Mouse (Mus musculus) myocyte (in vitro differentiated cells): ENCODE data around the gene Safb. TPM values are rescaled to one million over a fixed set of nuclear protein-coding genes. Genes with fewer than 3 reads are reported as not detected.

Experiments used
- H3K27me3 ChIP-seq: one replicate; pipeline ENCODE4 v1.6.1; 2011; ENCODE audit not compliant: control insufficient read depth, insufficient read depth, insufficient read length
- H3K36me3 ChIP-seq: one replicate; pipeline ENCODE4 v1.6.1; 2011; ENCODE audit not compliant: control insufficient read depth, insufficient read depth
- H3K4me2 ChIP-seq: one replicate; pipeline ENCODE4 v1.6.1; 2011; ENCODE audit warnings: low read depth, control low read depth
- H3K4me3 ChIP-seq: one replicate; pipeline ENCODE4 v1.5.1; 2011; ENCODE audit warnings: mild to moderate bottlenecking, control low read depth, moderate library complexity
- H3K79me2 ChIP-seq: one replicate; pipeline ENCODE4 v1.6.1; 2011; ENCODE audit not compliant: control insufficient read depth, insufficient read depth
- H3ac ChIP-seq: one replicate; pipeline ENCODE4 v1.6.1; 2011; ENCODE audit not compliant: control insufficient read depth, insufficient read length
- CEBPB ChIP-seq: IDR thresholded peaks from 2 replicates; pipeline ENCODE4 v1.6.1; 2011; ENCODE audit warnings: mild to moderate bottlenecking, moderate library complexity; ENCODE audit not compliant: poor library complexity, insufficient read depth, severe bottlenecking
- E2F4 ChIP-seq: IDR thresholded peaks from one replicate; pipeline ENCODE4 v1.6.1; 2011; ENCODE audit warnings: mild to moderate bottlenecking, control low read depth, moderate library complexity; ENCODE audit not compliant: insufficient read depth
- MAX ChIP-seq: IDR thresholded peaks from one replicate; pipeline ENCODE4 v1.6.1; 2011; ENCODE audit warnings: low read depth, mild to moderate bottlenecking, control low read depth
- MYOD1 ChIP-seq, 3 experiments: IDR thresholded peaks; one replicate each; pipeline ENCODE4 v1.6.1; 2011; ENCODE audit warnings: control low read depth in 2 of 3, low read depth in 2 of 3, mild to moderate bottlenecking in 2 of 3, moderate library complexity in 1 of 3; ENCODE audit not compliant: insufficient read length in 2 of 3, control insufficient read depth in 1 of 3
- MYOG ChIP-seq, 3 experiments: IDR thresholded peaks; one replicate each; pipeline ENCODE4 v1.6.1; 2011; ENCODE audit warnings: control low read depth in 2 of 3, low read depth in 2 of 3, mild to moderate bottlenecking in 2 of 3; ENCODE audit not compliant: insufficient read length in 2 of 3, control insufficient read depth in 1 of 3, insufficient read depth in 1 of 3
- POLR2A ChIP-seq: IDR thresholded peaks from one replicate; pipeline ENCODE4 v1.6.1; 2011; ENCODE audit warnings: low read depth, mild to moderate bottlenecking, control low read depth, moderate library complexity; ENCODE audit not compliant: insufficient read length
- POLR2AphosphoS2 ChIP-seq: IDR thresholded peaks from one replicate; pipeline ENCODE4 v1.6.1; 2011; ENCODE audit warnings: low read depth, control low read depth; ENCODE audit not compliant: insufficient read length
- REST ChIP-seq: IDR thresholded peaks from one replicate; pipeline ENCODE4 v1.6.1; 2011; ENCODE audit warnings: mild to moderate bottlenecking, control low read depth, moderate library complexity; ENCODE audit not compliant: insufficient read depth, insufficient read length
- SRF ChIP-seq: IDR thresholded peaks from one replicate; pipeline ENCODE4 v1.6.1; 2011; ENCODE audit warnings: low read depth; ENCODE audit not compliant: control insufficient read depth, insufficient read length
- TCF12 ChIP-seq: IDR thresholded peaks from one replicate; pipeline ENCODE4 v1.6.1; 2011; ENCODE audit warnings: mild to moderate bottlenecking, control low read depth; ENCODE audit not compliant: poor library complexity, insufficient read depth, severe bottlenecking
- TCF3 ChIP-seq: IDR thresholded peaks from one replicate; pipeline ENCODE4 v1.6.1; 2011; ENCODE audit warnings: low read depth, control low read depth; ENCODE audit not compliant: insufficient read length
- USF1 ChIP-seq: IDR thresholded peaks from one replicate; pipeline ENCODE4 v1.6.1; 2011; ENCODE audit warnings: low read depth, mild to moderate bottlenecking, control low read depth, moderate library complexity
- polyA plus RNA-seq: library from polyadenylated mRNA; unstranded; fragments of >200 nt; fragmentation: generic; extraction: Trizol; gene quantifications from one replicate; pipeline ENCODE4 v1.2.1, GENCODE M21; 2012; ENCODE audit warnings: missing spikeins

The Safb gene
- polyA plus RNA-seq, 1 experiment = 58.9 TPM

DNA sequence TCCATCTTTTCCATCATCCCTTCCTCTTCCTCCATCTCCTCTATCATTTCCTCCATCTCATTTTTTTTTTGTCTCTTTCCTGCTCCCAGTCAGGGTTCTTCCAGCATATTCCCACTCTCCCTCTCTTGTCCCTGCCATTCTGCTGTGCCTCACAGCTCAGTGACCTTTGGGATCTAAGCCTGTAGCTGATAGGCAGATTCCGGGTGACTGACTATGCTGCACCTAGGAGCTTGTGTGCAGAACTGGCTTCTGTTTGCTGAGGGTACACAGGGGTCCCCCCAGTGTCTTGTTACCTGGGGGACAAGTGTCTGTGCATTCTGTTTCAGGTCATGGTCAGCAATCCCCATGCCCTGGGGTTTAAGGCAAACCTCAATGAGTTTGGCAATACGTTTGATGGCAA, 70.1 kb downstream of the Safb start:
- Histone ChIP-seq H3K4me3 (no peak overlapping the region), H3K27me3 (peaks cover 11% of the 10 kb centered on the region), H3K79me2 (no peaks in the 10 kb centered on the region), H3ac (no peak overlapping the region), H3K36me3 (no peaks in the 10 kb centered on the region), H3K4me2 (no peak overlapping the region)
- TF ChIP-seq USF1 = no peak
- no peak for TF ChIP-seq CEBPB
- no peak for TF ChIP-seq TCF3
- TF ChIP-seq REST = no peak
- no peak for TF ChIP-seq E2F4
- TF ChIP-seq POLR2A = no peak
- no peak for TF ChIP-seq MAX
- no peak for TF ChIP-seq MYOD1 (IDR thresholded peaks at IDR 0.05; ENCODE audit: control insufficient read depth in 1 of 3, insufficient read length in 2 of 3, low read depth in 2 of 3)
- no peak for TF ChIP-seq SRF
- no peak for TF ChIP-seq POLR2AphosphoS2
- no peak for TF ChIP-seq MYOG (IDR thresholded peaks at IDR 0.05; ENCODE audit: control insufficient read depth in 1 of 3, insufficient read depth in 1 of 3, insufficient read length in 2 of 3, low read depth in 2 of 3)
- TF ChIP-seq TCF12 = no peak

DNA sequence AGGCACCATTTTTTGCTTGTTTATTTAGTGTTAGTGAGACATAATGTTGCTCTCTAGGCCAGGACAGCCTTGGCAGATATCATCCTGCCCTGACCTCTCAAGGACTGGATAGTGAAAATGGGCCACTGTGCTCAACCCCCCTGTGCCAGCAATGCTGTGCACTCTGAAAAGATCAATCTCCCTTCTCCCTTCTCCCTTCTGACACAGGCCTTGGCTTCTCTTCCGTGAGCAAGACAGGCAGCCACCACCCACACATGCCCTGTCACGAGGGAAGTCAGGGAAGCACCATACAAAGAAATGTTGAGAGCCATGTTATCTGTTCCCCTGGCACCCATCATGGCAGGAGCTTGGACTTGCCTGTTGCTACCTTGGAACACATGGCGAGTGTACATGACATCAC, 70.7 kb downstream of the Safb start:
- Histone ChIP-seq H3K79me2 (no peaks in the 10 kb centered on the region), H3K4me2 (no peak overlapping the region), H3K27me3 (peaks cover 6% of the 10 kb centered on the region), H3ac (no peak overlapping the region), H3K36me3 (no peaks in the 10 kb centered on the region), H3K4me3 (no peak overlapping the region)
- TF ChIP-seq E2F4 = no peak
- no peak for TF ChIP-seq TCF3
- no peak for TF ChIP-seq POLR2AphosphoS2
- TF ChIP-seq MYOD1 (IDR thresholded peaks at IDR 0.05; ENCODE audit: control insufficient read depth in 1 of 3, insufficient read length in 2 of 3, low read depth in 2 of 3) = no peak
- no peak for TF ChIP-seq MAX
- TF ChIP-seq MYOG (IDR thresholded peaks at IDR 0.05; ENCODE audit: control insufficient read depth in 1 of 3, insufficient read depth in 1 of 3, insufficient read length in 2 of 3, low read depth in 2 of 3) = no peak
- TF ChIP-seq SRF = no peak
- TF ChIP-seq USF1 = no peak
- TF ChIP-seq REST = no peak
- no peak for TF ChIP-seq POLR2A
- TF ChIP-seq TCF12 = no peak
- no peak for TF ChIP-seq CEBPB

Other genes starting within 250 kb of the Safb start
- gene Ptprs, start 108.3 kb upstream of the Safb start, polyA plus RNA-seq = 116 TPM
- gene Znrf4, start 72.4 kb upstream of the Safb start, polyA plus RNA-seq = not detected
- 0.28 TPM for gene Gm20219, start 30.4 kb upstream of the Safb start, polyA plus RNA-seq
- 35.3 TPM for gene Safb2, start 240 bp upstream of the Safb start, polyA plus RNA-seq
- gene 2410015M20Rik, start 24.9 kb downstream of the Safb start, polyA plus RNA-seq = 587 TPM
- gene Rpl36, start 28.6 kb downstream of the Safb start, polyA plus RNA-seq = 3,746 TPM
- gene Lonp1, start 42.1 kb downstream of the Safb start, polyA plus RNA-seq = 278 TPM
- 0.16 TPM for gene Catsperd, start 43.3 kb downstream of the Safb start, polyA plus RNA-seq
- gene Ranbp3, start 88.5 kb downstream of the Safb start, polyA plus RNA-seq = 70.0 TPM
- gene Ndufa11, start 132.9 kb downstream of the Safb start, polyA plus RNA-seq = 469 TPM
- 6.5 TPM for gene Vmac, start 133.2 kb downstream of the Safb start, polyA plus RNA-seq
- 0.78 TPM for gene Nrtn, start 172.7 kb downstream of the Safb start, polyA plus RNA-seq
- gene Dus3l, start 179.9 kb downstream of the Safb start, polyA plus RNA-seq = 38.7 TPM
- gene Prr22, start 185.4 kb downstream of the Safb start, polyA plus RNA-seq = 0.16 TPM
- gene Rfx2, start 246.2 kb downstream of the Safb start, polyA plus RNA-seq = 4.4 TPM